Mouse (Mus musculus): ENCODE data around the gene Tnni3k.

- TF ChIP-seq CTCF (IDR thresholded peaks at IDR 0.05; ENCODE audit: extremely low read depth, insufficient read depth, insufficient read length, insufficient replicate concordance) (no peak), POLR2A (IDR thresholded peaks at IDR 0.05; ENCODE audit: low read depth, low read length) (no peak)
Observed at GRCm38 (mm10) chr3:154816801-154817625, 238.2 kb downstream of the Tnni3k start.

Data from spleen, adult 2 months (tissue).